Mouse (Mus musculus) cerebellum, adult 11 months (tissue): ENCODE measurements at regions not wholly inside any gene's neighbourhood (a gene's known extent, or its start where the extent isn't known, plus 50 kb on each side); places are given as distances from the start of the nearest gene placed in this dataset.

Experiments
- DNase-seq: peaks from one replicate; pipeline ENCODE4 v3.0.0; 2022

- DNase-seq = peak; percentile 15
Observed at GRCm38 (mm10) chr7:51434865-51435264, 76.0 kb upstream of the Ano5 start.

- DNase-seq = no peak
Observed at GRCm38 (mm10) chr7:51454989-51455692, 55.7 kb upstream of the Ano5 start.

GRCm38 (mm10) chr7:51458757-51459156 lies 52.1 kb upstream of the Ano5 start:
- DNase-seq = no peak
